Mouse (Mus musculus): ENCODE results near the gene Rngtt. TPM values are rescaled to one million over a fixed set of nuclear protein-coding genes. Genes with fewer than 3 reads are reported as not detected.

The Rngtt gene
- 10.4 and 15.0 TPM in 2 replicates for polyA plus RNA-seq (2012; rRNA removed)

DNA sequence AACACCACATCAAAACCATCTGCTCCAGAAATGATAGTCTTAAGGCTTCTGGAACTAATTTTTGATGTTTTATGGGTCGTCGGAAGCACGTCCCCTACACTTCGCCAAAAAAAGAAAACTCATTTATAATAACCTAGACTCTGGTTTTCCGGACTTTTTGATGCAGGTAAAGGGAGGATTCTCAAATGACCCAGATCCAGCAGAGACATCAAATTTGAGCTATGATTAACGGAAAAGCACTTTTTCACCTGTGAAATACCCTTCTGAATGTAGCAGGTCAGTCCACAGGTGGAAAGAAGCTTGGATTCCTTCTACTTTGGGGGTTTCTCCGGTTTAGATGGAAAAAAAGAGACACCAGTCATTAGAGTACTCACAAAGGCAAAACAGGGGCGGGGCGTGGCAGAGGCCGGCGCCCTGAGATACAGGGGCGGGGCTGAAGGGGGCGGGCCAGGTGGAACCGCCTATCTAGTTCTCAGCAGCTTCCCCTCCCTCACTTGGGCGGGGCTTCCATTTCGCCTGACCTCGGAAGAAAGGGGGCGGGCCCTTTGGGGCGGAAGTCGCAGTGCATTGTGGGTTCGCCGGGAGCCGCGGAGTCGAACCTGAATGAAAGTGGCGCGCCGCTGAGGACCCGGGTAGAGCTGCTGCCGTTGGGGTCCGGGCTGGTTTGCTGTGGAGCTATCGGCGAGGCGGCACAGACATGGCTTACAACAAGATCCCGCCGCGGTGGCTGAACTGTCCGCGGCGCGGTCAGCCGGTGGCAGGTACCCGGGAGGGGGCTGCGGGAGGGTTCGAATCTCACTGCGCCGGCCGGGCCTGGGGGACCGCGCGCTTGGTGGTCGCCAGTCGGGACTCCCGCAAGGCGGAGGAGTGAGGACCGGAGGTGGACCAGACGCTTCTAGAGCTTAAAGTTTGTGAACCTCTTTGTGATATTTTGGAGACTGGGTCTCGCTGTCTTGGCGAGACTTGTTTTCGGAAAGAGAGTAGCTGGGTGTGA, at the start of gene Rngtt:
Gene Rngtt (plus strand): TSS at position 548 of the 994 bp plus-strand sequence.
- TF ChIP-seq POLR2A (IDR thresholded peaks at IDR 0.05; ENCODE audit: borderline replicate concordance, extremely low read depth, insufficient read depth, insufficient read length, poor library complexity, severe bottlenecking) = no peak
- TF ChIP-seq CTCF (IDR thresholded peaks at IDR 0.05; ENCODE audit: borderline replicate concordance, extremely low read depth, insufficient read depth, insufficient read length) = no peak
- DNase-seq (ENCODE audit: low read depth) = peak; percentile 99

DNA sequence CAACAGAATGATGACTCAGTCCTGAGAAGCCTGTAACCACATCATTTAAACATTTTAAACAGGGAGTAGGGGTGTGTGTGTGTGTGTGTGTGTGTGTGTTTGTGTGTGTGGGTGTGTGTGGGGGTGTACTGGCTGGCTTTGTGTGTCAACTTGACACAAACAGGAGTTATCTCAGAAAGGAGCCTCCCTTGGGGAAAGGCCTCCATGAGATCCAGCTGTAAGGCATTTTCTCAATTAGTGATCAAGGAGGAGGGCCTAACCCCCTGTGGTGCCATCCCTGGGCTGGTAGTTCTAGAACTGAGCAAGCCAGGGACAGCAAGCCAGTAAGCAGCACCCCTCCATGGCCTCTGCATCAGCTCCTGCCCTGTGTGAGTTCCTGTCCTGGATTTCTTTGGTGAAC, 49.8 kb upstream of the Rngtt start:
- TF ChIP-seq CTCF (IDR thresholded peaks at IDR 0.05; ENCODE audit: borderline replicate concordance, extremely low read depth, insufficient read depth, insufficient read length) (no peak), POLR2A (IDR thresholded peaks at IDR 0.05; ENCODE audit: borderline replicate concordance, extremely low read depth, insufficient read depth, insufficient read length, poor library complexity, severe bottlenecking) (no peak)
- DNase-seq (ENCODE audit: low read depth) = no peak

DNA sequence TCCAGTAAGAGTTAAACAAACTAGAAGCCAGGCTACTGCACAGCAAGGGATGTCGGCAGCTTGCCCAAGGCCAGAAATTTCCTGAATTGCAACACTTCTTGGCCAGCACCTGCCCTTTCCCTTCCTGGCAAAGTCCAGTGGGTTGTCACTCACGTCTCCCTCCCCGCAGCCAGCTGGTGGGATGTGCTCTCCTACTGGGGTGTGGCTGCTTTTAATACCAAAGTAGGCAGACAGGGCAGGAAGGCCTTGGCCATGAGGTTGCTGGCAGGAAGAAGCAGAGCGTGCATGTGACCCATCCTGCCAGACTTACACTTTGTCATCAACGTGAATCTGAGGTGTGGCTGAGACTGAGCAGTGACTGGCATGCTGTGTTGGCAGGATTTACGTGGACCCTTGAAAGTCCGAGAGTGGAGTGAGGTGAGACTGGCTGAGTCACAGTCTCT, 48.8 kb upstream of the Rngtt start:
- TF ChIP-seq POLR2A (IDR thresholded peaks at IDR 0.05; ENCODE audit: borderline replicate concordance, extremely low read depth, insufficient read depth, insufficient read length, poor library complexity, severe bottlenecking) (no peak), CTCF (IDR thresholded peaks at IDR 0.05; ENCODE audit: borderline replicate concordance, extremely low read depth, insufficient read depth, insufficient read length) (no peak)
- DNase-seq (ENCODE audit: low read depth) = peak; percentile 64

DNA sequence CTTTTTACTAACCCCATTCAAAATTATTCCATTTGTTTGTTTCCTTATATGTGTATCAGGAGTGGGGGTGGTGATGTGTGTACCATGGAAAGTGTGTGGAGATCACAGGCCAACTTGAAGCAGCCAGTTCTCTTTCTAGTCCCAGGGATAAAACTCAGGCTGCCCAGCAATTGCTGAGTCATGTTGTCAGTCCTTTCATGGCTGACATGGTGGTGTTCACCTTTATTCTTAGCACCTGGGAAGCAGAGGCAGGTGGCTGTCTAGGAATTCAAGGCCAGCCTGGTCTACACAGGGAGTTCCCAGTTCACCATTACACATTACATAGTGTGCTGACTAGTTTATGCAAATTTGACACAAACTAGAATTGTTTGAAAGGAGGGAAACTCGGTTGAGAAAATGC, 47.2 kb upstream of the Rngtt start:
- TF ChIP-seq POLR2A (IDR thresholded peaks at IDR 0.05; ENCODE audit: borderline replicate concordance, extremely low read depth, insufficient read depth, insufficient read length, poor library complexity, severe bottlenecking) = no peak
- no peak for TF ChIP-seq CTCF (IDR thresholded peaks at IDR 0.05; ENCODE audit: borderline replicate concordance, extremely low read depth, insufficient read depth, insufficient read length)
- DNase-seq (ENCODE audit: low read depth) = no peak

DNA sequence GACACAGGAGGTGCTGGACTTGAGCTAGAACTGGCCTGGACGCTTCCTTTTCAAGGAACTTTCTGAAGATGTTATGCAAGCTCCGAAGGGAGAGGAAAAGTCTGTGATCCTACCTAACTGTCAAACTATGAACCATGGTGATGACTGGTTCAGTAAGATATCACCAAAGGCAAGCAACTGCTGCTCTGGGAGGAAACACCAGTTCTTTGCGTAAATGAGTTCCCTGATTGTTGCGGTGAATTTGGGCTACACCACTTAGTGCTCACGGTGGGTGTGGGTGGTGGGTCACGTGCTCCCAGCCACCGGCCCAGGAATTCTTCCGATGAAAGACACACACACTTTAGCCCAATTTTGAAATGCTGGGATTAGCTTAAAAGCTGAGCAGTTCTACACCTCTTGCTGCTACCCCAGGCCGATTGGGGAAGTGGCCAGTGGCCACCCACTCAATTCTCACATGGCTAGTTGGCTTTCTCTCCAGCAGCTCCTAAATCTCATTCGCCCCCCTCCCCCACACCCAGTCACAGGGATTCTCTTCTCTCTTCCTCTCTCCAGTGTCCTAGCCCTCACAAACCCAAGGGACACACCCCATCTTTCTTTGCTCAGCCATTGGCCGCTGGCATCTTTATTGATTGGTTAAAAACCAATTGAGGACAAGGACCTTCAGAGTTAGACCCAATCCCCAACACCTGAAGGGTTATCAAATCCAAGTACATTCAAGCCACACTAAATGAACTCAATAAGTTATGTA, 45.0 kb upstream of the Rngtt start:
- no peak for TF ChIP-seq POLR2A (IDR thresholded peaks at IDR 0.05; ENCODE audit: borderline replicate concordance, extremely low read depth, insufficient read depth, insufficient read length, poor library complexity, severe bottlenecking)
- no peak for DNase-seq (ENCODE audit: low read depth)

DNA sequence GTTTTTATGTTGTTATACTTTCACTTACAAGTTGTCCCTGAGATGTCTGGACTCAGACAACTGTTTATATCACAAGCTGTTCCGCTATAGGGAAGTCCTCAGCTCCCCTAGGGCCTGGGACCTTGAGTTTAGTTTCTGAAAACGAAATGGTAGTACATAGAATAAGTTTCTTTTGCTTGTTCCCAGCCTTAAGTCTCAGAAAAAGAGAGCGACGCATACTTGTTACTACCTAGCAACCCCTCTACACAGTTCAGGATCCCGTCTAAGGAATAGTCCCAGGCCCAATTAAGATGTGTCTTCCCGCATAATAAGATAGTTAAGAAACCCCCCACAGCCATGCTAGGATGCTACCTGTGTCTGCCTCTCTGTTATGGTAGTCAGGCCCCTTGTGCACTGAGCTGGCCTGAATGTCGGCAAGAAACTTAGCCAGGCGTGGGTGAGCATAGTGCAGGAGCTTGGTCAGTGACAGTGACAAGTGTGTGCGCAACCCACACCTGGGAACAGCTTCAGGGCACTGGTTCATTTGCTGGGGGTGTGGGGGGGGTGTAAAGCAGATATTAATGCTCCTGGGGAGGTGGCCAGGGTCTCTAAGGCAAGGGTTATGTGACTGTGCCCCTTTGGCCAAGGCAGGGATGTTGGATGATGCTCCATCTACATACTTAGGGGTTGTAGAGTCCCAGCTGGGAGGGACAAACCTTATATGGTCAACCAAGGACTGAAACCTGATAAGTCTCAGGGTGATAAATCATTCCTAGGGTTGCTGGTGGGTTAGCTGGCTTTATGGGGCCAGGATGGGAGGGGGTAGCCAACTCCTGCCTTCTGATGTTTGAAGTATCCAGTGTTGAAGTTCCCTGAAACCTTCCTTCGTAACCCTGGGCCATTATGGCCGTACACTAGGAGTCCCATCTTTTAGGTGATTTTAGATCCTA, 39.5 kb upstream of the Rngtt start:
- DNase-seq (ENCODE audit: low read depth) = no peak
- TF ChIP-seq CTCF (IDR thresholded peaks at IDR 0.05; ENCODE audit: borderline replicate concordance, extremely low read depth, insufficient read depth, insufficient read length) (no peak), POLR2A (IDR thresholded peaks at IDR 0.05; ENCODE audit: borderline replicate concordance, extremely low read depth, insufficient read depth, insufficient read length, poor library complexity, severe bottlenecking) (no peak)

DNA sequence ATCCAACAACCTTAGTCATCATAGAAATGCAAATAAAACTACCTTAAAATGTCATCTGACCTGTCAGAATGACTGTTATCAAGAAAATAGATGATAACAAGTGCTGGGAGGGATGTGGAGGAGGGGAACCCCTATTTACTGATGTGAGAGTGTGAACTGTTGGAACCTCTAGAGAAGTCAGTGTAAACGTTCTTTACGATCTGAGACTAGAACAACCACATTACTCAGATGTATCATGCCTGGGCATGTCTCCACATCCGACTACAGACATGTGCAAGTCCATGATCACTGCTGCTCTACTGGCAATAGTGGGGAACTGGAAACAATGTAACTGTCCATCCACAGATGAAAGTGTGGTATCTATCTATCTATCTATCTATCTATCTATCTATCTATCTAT, 36.7 kb upstream of the Rngtt start:
- no peak for DNase-seq (ENCODE audit: low read depth)
- no peak for TF ChIP-seq POLR2A (IDR thresholded peaks at IDR 0.05; ENCODE audit: borderline replicate concordance, extremely low read depth, insufficient read depth, insufficient read length, poor library complexity, severe bottlenecking)
- TF ChIP-seq CTCF (IDR thresholded peaks at IDR 0.05; ENCODE audit: borderline replicate concordance, extremely low read depth, insufficient read depth, insufficient read length) = no peak

DNA sequence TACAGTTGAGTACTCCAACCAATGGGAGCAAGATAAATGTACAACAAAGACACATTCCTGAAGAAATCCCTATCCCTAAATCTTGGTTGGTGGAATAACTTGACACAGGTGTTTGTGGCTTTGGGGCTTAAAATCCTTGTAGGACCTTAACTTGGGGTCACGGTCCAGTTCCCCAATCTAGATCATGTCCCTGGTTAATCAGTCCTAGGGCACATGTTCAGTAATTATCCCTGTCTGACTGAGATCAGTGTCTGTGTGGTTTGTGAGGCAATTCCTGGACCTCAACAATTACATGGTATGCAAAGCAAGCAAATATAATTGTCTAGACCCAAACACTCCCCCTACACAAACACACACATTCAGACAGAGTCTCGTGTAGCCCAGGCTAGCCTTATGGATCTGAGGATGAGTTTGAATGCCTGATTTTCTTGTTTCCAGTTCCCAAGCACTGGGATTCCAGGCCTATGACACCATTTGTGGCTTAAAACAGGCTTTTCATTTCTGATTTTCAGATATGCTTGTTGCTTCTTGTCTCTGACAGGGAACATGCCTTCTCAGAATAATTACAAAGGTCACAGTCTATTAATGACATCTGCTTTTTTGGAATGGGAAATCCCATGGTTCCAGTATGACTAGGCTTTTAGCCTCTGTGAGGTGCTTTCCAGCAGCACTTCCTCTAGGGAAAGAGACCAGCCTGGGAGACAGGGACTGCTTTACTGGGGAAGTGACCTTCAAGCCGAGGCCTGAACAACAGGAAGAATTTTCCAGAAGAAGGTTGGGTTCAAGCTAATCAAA, 28.0 kb upstream of the Rngtt start:
- TF ChIP-seq CTCF (IDR thresholded peaks at IDR 0.05; ENCODE audit: borderline replicate concordance, extremely low read depth, insufficient read depth, insufficient read length) (no peak), POLR2A (IDR thresholded peaks at IDR 0.05; ENCODE audit: borderline replicate concordance, extremely low read depth, insufficient read depth, insufficient read length, poor library complexity, severe bottlenecking) (no peak)
- DNase-seq (ENCODE audit: low read depth) = no peak

DNA sequence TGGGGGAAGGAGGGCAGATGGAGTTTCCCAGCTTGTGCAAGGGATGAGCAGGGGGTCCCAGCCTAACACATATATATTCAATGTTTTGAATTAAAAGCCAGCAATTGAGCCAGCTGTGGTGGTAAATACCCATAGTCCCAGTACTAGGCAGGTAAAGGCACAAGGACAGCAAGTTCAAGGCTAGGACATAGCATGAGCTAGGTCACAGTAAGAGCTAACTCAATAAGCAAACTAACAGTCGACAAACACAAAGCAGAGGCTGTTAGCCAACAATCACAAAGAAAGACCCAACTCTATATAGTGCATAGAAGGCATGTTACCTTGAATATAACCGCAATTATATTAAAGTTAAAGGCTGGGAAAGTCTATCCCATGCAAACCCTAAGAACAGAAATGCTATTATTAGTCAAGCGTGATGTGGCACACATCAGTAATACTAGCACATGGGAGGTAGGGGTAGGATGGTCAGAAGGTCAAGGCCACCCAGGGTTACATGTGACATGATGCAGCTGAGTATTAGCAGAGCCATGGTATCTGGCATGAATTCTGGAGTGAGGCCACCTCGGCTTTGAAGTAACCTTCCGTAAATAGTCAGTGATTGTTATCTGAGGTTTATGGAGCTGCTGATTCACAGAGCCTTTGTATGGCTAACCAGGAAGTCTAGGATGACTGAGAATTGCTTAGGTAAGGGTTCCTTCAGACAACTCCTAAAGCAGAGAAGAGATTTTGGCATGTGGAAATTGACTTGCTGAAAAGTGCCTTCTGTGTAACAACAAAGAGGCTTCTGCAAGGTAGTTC, 25.8 kb upstream of the Rngtt start:
- DNase-seq (ENCODE audit: low read depth) = no peak
- TF ChIP-seq POLR2A (IDR thresholded peaks at IDR 0.05; ENCODE audit: borderline replicate concordance, extremely low read depth, insufficient read depth, insufficient read length, poor library complexity, severe bottlenecking) (no peak), CTCF (IDR thresholded peaks at IDR 0.05; ENCODE audit: borderline replicate concordance, extremely low read depth, insufficient read depth, insufficient read length) (no peak)

Measured in brain, embryonic 14.5 days (tissue).